Mouse (Mus musculus) skeletal muscle tissue, adult 2 months (tissue): Measurements from ENCODE around the gene Copa.

Experiments used
- DNase-seq: peaks from one replicate; pipeline ENCODE4 v3.0.0-alpha.2; 2012; ENCODE audit warnings: low read depth, low spot score

Copa gene

GRCm38 (mm10) chr1:172082899-172083445 lies 643 bp downstream of the Copa start:
- DNase-seq: peak; percentile 10

GRCm38 (mm10) chr1:172093522-172093921 lies 11.2 kb downstream of the Copa start:
- no peak for DNase-seq

- no peak for DNase-seq
Observed at GRCm38 (mm10) chr1:172094295-172094694, 12.0 kb downstream of the Copa start.

GRCm38 (mm10) chr1:172095202-172095601 lies 12.9 kb downstream of the Copa start:
- DNase-seq: no peak

GRCm38 (mm10) chr1:172099325-172100033 lies 17.1 kb downstream of the Copa start:
- DNase-seq: no peak

GRCm38 (mm10) chr1:172103619-172104018 lies 21.3 kb downstream of the Copa start:
- no peak for DNase-seq

GRCm38 (mm10) chr1:172105101-172105500 lies 22.8 kb downstream of the Copa start:
- DNase-seq: no peak

GRCm38 (mm10) chr1:172107777-172108477 lies 25.6 kb downstream of the Copa start:
- DNase-seq: no peak

GRCm38 (mm10) chr1:172116948-172117347 lies 34.6 kb downstream of the Copa start:
- no peak for DNase-seq

- DNase-seq: no peak
Observed at GRCm38 (mm10) chr1:172119100-172119499, 36.8 kb downstream of the Copa start.

- peak; percentile 56 for DNase-seq
Observed at GRCm38 (mm10) chr1:172119720-172120119, 37.4 kb downstream of the Copa start.

- DNase-seq: no peak
Observed at GRCm38 (mm10) chr1:172122671-172123070, 40.3 kb downstream of the Copa start.

- no peak for DNase-seq
Observed at GRCm38 (mm10) chr1:172124572-172124971, 42.2 kb downstream of the Copa start.

- DNase-seq: peak; percentile 84
Observed at GRCm38 (mm10) chr1:172126376-172127347, 44.3 kb downstream of the Copa start, which contains the start of gene Pex19. Gene Pex19, plus strand, starts transcription at chr1:172126755.

- DNase-seq: no peak
Observed at GRCm38 (mm10) chr1:172127487-172127886, 45.2 kb downstream of the Copa start.

GRCm38 (mm10) chr1:172128563-172128962 lies 46.2 kb downstream of the Copa start:
- DNase-seq: no peak

GRCm38 (mm10) chr1:172129108-172129507 lies 46.8 kb downstream of the Copa start:
- no peak for DNase-seq

GRCm38 (mm10) chr1:172129780-172130179 lies 47.5 kb downstream of the Copa start:
- DNase-seq: no peak

- DNase-seq: no peak
Observed at GRCm38 (mm10) chr1:172132319-172132718, 50.0 kb downstream of the Copa start.

GRCm38 (mm10) chr1:172133535-172133934 lies 51.2 kb downstream of the Copa start:
- peak; percentile 50 for DNase-seq

- DNase-seq: no peak
Observed at GRCm38 (mm10) chr1:172134072-172134471, 51.7 kb downstream of the Copa start.

- no peak for DNase-seq
Observed at GRCm38 (mm10) chr1:172140160-172140559, 57.8 kb downstream of the Copa start.
